11 mouse cellular contexts compared by ENCODE assay signal in the genomic region with DNA sequence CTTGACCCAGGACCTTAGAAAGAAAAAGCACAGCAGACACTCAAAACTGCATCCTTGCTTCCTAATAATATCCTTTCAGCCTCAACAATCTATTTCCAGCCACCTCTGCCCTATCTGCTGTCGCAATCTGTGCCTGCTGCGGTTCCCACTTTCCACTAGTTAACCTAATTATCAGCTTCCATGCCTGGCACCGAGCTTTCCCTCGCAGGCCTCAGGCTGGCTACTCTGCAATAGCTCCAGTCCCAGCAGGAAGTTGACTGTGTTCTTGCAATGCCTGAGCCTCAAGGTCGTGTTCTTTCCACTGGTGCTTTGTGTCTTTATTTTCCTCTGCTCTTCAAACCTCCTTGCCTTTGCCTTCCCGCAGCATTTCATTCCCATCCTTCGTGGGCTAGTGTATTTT. TPM values are rescaled to one million over a fixed set of nuclear protein-coding genes. Genes with fewer than 3 reads are reported as not detected.
A peak's percentile ranks its signal among the peaks of the same experiment; 100 is the strongest.
DNase-seq lines count a peak whose midpoint lies in the region; TF ChIP-seq lines count a peak whose summit lies in the region.
"Had no signal": no experiment of that assay in that cellular context is flagged by ENCODE, and none has a peak within 500 bp of the region (broad histone marks: within the 10 kb centered on the region; RNA-seq: fewer than 3 reads in every experiment).

No protein-coding gene starts in this region.

- no peak for TF ChIP-seq CTCF in cerebellum, adult 2 months (IDR thresholded peaks at IDR 0.05; ENCODE audit: borderline replicate concordance, insufficient read depth, low read depth, low read length)

- peak; percentile 90 for DNase-seq in heart, adult 11 months
- no peak for DNase-seq in heart, postnatal 36 days
- peak; percentile 71 for DNase-seq in adrenal gland, adult 2 months
- DNase-seq in cerebellum, adult 2 months, result peak; percentile 47 to 68
- peak; percentile 28 to 54 for DNase-seq in kidney, adult 8-10 months
- DNase-seq in lung, adult 18-20 months, result no peak
- DNase-seq in right cerebral cortex, postnatal 10 days (ENCODE audit: low spot score in 2 of 2), result no peak
- DNase-seq in embryo, embryonic 11 days, result no peak
- DNase-seq: lung, postnatal 10 days; right cerebral cortex, adult 18-20 months had no signal

- WGBS in cerebellum, adult 2 months, result 24% methylated on average over 7 of the region's 7 CpGs

- no peak overlapping the region for H3K27ac ChIP-seq in cerebellum, adult 2 months (ENCODE audit: insufficient read depth, low read length)
- H3K27ac ChIP-seq: embryonic facial prominence, embryonic 10.5 days had no signal

- intact Hi-C loops in heart, postnatal 36 days (cut with DNase I), result no loop called here

- no peak for TF ChIP-seq POLR2A in cerebellum, adult 2 months (IDR thresholded peaks at IDR 0.05; ENCODE audit: borderline replicate concordance, insufficient read depth, low read length)

- H3K4me3 ChIP-seq in cerebellum, adult 2 months (replicated peaks; ENCODE audit: insufficient read depth, low read depth, low read length), result no peak overlapping the region
- H3K4me3 ChIP-seq: embryonic facial prominence, embryonic 10.5 days had no signal

- H3K4me1 ChIP-seq in cerebellum, adult 2 months (ENCODE audit: control insufficient read depth, insufficient read depth, low read length), result peaks cover 10% of the 10 kb centered on the region

- no peaks in the 10 kb centered on the region for H3K27me3 ChIP-seq in cerebellum, adult 2 months (ENCODE audit: control insufficient read depth, insufficient read depth, low read length)

RNA-seq across cellular contexts. Expression of gene Tbc1d4, which starts 22.9 kb away (rescaled TPM):
- 10 to 100 TPM; 64.9 to 93.1 TPM for total RNA-seq in heart, postnatal 36 days (2021)
- total RNA-seq in adrenal gland, adult 2 months (2021), result 10 to 100 TPM; 53.6 to 65.4 TPM
- polyA plus RNA-seq in adrenal gland, adult 2 months (2012; rRNA removed), result 20.4 and 24.3 TPM in 2 replicates
- 35.9 and 42.6 TPM in 2 replicates for polyA plus RNA-seq in cerebellum, adult 2 months (2012; rRNA removed)

RNA-seq across cellular contexts. Expression of gene Commd6, which starts 54.4 kb away (rescaled TPM):
- 10 to 100 TPM; 28.9 to 31.5 TPM for total RNA-seq in heart, postnatal 36 days (2021)
- 10 to 100 TPM; 99.7 to 99.8 TPM for total RNA-seq in adrenal gland, adult 2 months (2021)
- 19.7 and 36.4 TPM in 2 replicates for polyA plus RNA-seq in adrenal gland, adult 2 months (2012; rRNA removed)
- polyA plus RNA-seq in cerebellum, adult 2 months (2012; rRNA removed), result 58.6 and 60.0 TPM in 2 replicates

Comparison
In these comparisons a context has a peak if more than half of its experiments do, and no peak if none do; other contexts are left out.
1. DNase-seq: peak in heart, adult 11 months (single experiment), adrenal gland, adult 2 months (single experiment), cerebellum, adult 2 months (2 of 2) and kidney, adult 8-10 months (2 of 2); none in heart, postnatal 36 days (0 of 2), lung, adult 18-20 months (0 of 2), right cerebral cortex, postnatal 10 days (0 of 2) and embryo, embryonic 11 days (single experiment).